Mouse (Mus musculus): ENCODE data around the gene Elfn1. TPM values are rescaled to one million over a fixed set of nuclear protein-coding genes. Genes with fewer than 3 reads are reported as not detected.

Elfn1 gene
- polyA plus RNA-seq, 1 experiment, result 0.11 TPM

GRCm38 (mm10) chr5:139931947-139932540, 24.3 kb downstream of the Elfn1 start:
- Histone ChIP-seq H3K4me3 (ENCODE audit: low read depth, low read length) (no peak overlapping the region), H3K27ac (ENCODE audit: insufficient read depth, low read depth, low read length) (no peak overlapping the region), H3K27me3 (ENCODE audit: control insufficient read depth, insufficient read depth, low read length) (peaks cover 11% of the 10 kb centered on the region; the same call in 1 of the 2 replicates), H3K4me1 (ENCODE audit: control insufficient read depth, insufficient read depth, insufficient read length, low read length) (peaks cover 3% of the 10 kb centered on the region; the same call in 1 of the 2 replicates), H3K36me3 (ENCODE audit: control insufficient read depth, insufficient read depth, low read length) (no peaks in the 10 kb centered on the region)
- WGBS, result 27% methylated on average over 15 of the region's 15 CpGs
- no peak for TF ChIP-seq POLR2A (IDR thresholded peaks at IDR 0.05; ENCODE audit: low read depth, low read length)

GRCm38 (mm10) chr5:139932595-139933271, 25.0 kb downstream of the Elfn1 start:
- 34% methylated on average over 13 of the region's 13 CpGs for WGBS
- H3K36me3 ChIP-seq (ENCODE audit: control insufficient read depth, insufficient read depth, low read length), result no peaks in the 10 kb centered on the region
- no peak overlapping the region for H3K27ac ChIP-seq (ENCODE audit: insufficient read depth, low read depth, low read length)
- H3K27me3 ChIP-seq (ENCODE audit: control insufficient read depth, insufficient read depth, low read length), result peaks cover 11% of the 10 kb centered on the region; the same call in 1 of the 2 replicates
- H3K4me1 ChIP-seq (ENCODE audit: control insufficient read depth, insufficient read depth, insufficient read length, low read length), result peaks cover 3% of the 10 kb centered on the region; the same call in 1 of the 2 replicates
- H3K4me3 ChIP-seq (ENCODE audit: low read depth, low read length), result no peak overlapping the region
- TF ChIP-seq CTCF (IDR thresholded peaks at IDR 0.05; ENCODE audit: extremely low read depth, insufficient read length, insufficient replicate concordance, low read depth, low read length), result no peak
- TF ChIP-seq POLR2A (IDR thresholded peaks at IDR 0.05; ENCODE audit: low read depth, low read length), result no peak

GRCm38 (mm10) chr5:139933476-139933875, 25.7 kb downstream of the Elfn1 start:
- TF ChIP-seq CTCF (IDR thresholded peaks at IDR 0.05; ENCODE audit: extremely low read depth, insufficient read length, insufficient replicate concordance, low read depth, low read length) (peak; percentile 60; the same call in 1 of the 2 replicates), POLR2A (IDR thresholded peaks at IDR 0.05; ENCODE audit: low read depth, low read length) (no peak)
- no peak overlapping the region for H3K4me3 ChIP-seq (ENCODE audit: low read depth, low read length)
- peaks cover 3% of the 10 kb centered on the region; the same call in 1 of the 2 replicates for H3K4me1 ChIP-seq (ENCODE audit: control insufficient read depth, insufficient read depth, insufficient read length, low read length)
- WGBS, result 43% methylated on average over 7 of the region's 7 CpGs
- H3K36me3 ChIP-seq (ENCODE audit: control insufficient read depth, insufficient read depth, low read length), result no peaks in the 10 kb centered on the region
- peaks cover 11% of the 10 kb centered on the region; the same call in 1 of the 2 replicates for H3K27me3 ChIP-seq (ENCODE audit: control insufficient read depth, insufficient read depth, low read length)
- no peak overlapping the region for H3K27ac ChIP-seq (ENCODE audit: insufficient read depth, low read depth, low read length)

GRCm38 (mm10) chr5:139936431-139936830, 28.7 kb downstream of the Elfn1 start:
- Histone ChIP-seq H3K4me3 (ENCODE audit: low read depth, low read length) (no peak overlapping the region), H3K36me3 (ENCODE audit: control insufficient read depth, insufficient read depth, low read length) (no peaks in the 10 kb centered on the region), H3K27ac (ENCODE audit: insufficient read depth, low read depth, low read length) (no peak overlapping the region), H3K27me3 (ENCODE audit: control insufficient read depth, insufficient read depth, low read length) (peaks cover 5% of the 10 kb centered on the region; the same call in 1 of the 2 replicates), H3K4me1 (ENCODE audit: control insufficient read depth, insufficient read depth, insufficient read length, low read length) (peaks cover 3% of the 10 kb centered on the region; the same call in 1 of the 2 replicates)
- TF ChIP-seq POLR2A (IDR thresholded peaks at IDR 0.05; ENCODE audit: low read depth, low read length), result no peak
- TF ChIP-seq CTCF (IDR thresholded peaks at IDR 0.05; ENCODE audit: extremely low read depth, insufficient read length, insufficient replicate concordance, low read depth, low read length), result no peak
- WGBS, result 29% methylated on average over 13 of the region's 13 CpGs

- WGBS, result 50% methylated on average over 7 of the region's 7 CpGs
- no peak for TF ChIP-seq POLR2A (IDR thresholded peaks at IDR 0.05; ENCODE audit: low read depth, low read length)
Measured at GRCm38 (mm10) chr5:139944697-139945096, 37.0 kb downstream of the Elfn1 start.

GRCm38 (mm10) chr5:139945715-139946364, 38.1 kb downstream of the Elfn1 start:
- no peak overlapping the region for H3K4me3 ChIP-seq (ENCODE audit: low read depth, low read length)
- no peak for TF ChIP-seq POLR2A (IDR thresholded peaks at IDR 0.05; ENCODE audit: low read depth, low read length)
- TF ChIP-seq CTCF (IDR thresholded peaks at IDR 0.05; ENCODE audit: extremely low read depth, insufficient read length, insufficient replicate concordance, low read depth, low read length), result no peak
- H3K4me1 ChIP-seq (ENCODE audit: control insufficient read depth, insufficient read depth, insufficient read length, low read length), result peaks cover 9% of the 10 kb centered on the region
- no peaks in the 10 kb centered on the region for H3K36me3 ChIP-seq (ENCODE audit: control insufficient read depth, insufficient read depth, low read length)
- H3K27me3 ChIP-seq (ENCODE audit: control insufficient read depth, insufficient read depth, low read length), result no peaks in the 10 kb centered on the region
- 24% methylated on average over 12 of the region's 12 CpGs for WGBS
- peak overlapping the region; percentile 19; the same call in 1 of the 2 replicates for H3K27ac ChIP-seq (ENCODE audit: insufficient read depth, low read depth, low read length)

More at GRCm38 (mm10) chr5:139944697-139945096, 37.0 kb downstream of the Elfn1 start:
- H3K4me3 ChIP-seq (ENCODE audit: low read depth, low read length), result no peak overlapping the region
- H3K27ac ChIP-seq (ENCODE audit: insufficient read depth, low read depth, low read length), result no peak overlapping the region
- H3K27me3 ChIP-seq (ENCODE audit: control insufficient read depth, insufficient read depth, low read length), result no peaks in the 10 kb centered on the region
- H3K4me1 ChIP-seq (ENCODE audit: control insufficient read depth, insufficient read depth, insufficient read length, low read length), result peaks cover 9% of the 10 kb centered on the region
- H3K36me3 ChIP-seq (ENCODE audit: control insufficient read depth, insufficient read depth, low read length), result no peaks in the 10 kb centered on the region

- 91% methylated on average over 5 of the region's 5 CpGs for WGBS
- H3K36me3 ChIP-seq (ENCODE audit: control insufficient read depth, insufficient read depth, low read length), result no peaks in the 10 kb centered on the region
- no peak overlapping the region for H3K27ac ChIP-seq (ENCODE audit: insufficient read depth, low read depth, low read length)
- no peak overlapping the region for H3K4me3 ChIP-seq (ENCODE audit: low read depth, low read length)
- no peaks in the 10 kb centered on the region for H3K27me3 ChIP-seq (ENCODE audit: control insufficient read depth, insufficient read depth, low read length)
- TF ChIP-seq CTCF (IDR thresholded peaks at IDR 0.05; ENCODE audit: extremely low read depth, insufficient read length, insufficient replicate concordance, low read depth, low read length) (peak; percentile 50; the same call in 1 of the 2 replicates), POLR2A (IDR thresholded peaks at IDR 0.05; ENCODE audit: low read depth, low read length) (no peak)
- peaks cover 9% of the 10 kb centered on the region for H3K4me1 ChIP-seq (ENCODE audit: control insufficient read depth, insufficient read depth, insufficient read length, low read length)
Measured at GRCm38 (mm10) chr5:139947446-139947845, 39.7 kb downstream of the Elfn1 start.

Measured in small intestine, adult 2 months (tissue).